Mouse (Mus musculus) layer of hippocampus, adult 11-12 months (tissue): ENCODE data around the gene Pirb.
"Not testable (repeated sequence)": the region's sequence is repeated elsewhere in the genome, so short reads cannot be mapped to it uniquely, and the experiment has no call there.

ENCODE experiments used
- DNase-seq: peaks from one replicate; pipeline ENCODE4 v3.0.0; 2022; ENCODE audit warnings: low spot score

The Pirb gene

GRCm38 (mm10) chr7:3720268-3720667 is at the start of gene Pirb:
TSS of gene Pirb (minus strand) at chr7:3720391.
- not testable (repeated sequence) for DNase-seq

GRCm38 (mm10) chr7:3732675-3733074 is 12.5 kb upstream of the Pirb start:
- DNase-seq, result not testable (repeated sequence)

- DNase-seq, result not testable (repeated sequence)
Observed at GRCm38 (mm10) chr7:3725459-3725858, 5.3 kb upstream of the Pirb start.

- peak; percentile 7 for DNase-seq
Observed at GRCm38 (mm10) chr7:3715249-3715648, 4.9 kb downstream of the Pirb start.

GRCm38 (mm10) chr7:3712264-3712942 is 7.8 kb downstream of the Pirb start:
- no peak for DNase-seq

- DNase-seq, result no peak
Observed at GRCm38 (mm10) chr7:3709000-3709399, 11.2 kb downstream of the Pirb start.

GRCm38 (mm10) chr7:3708447-3708980 is 11.7 kb downstream of the Pirb start:
- not testable (repeated sequence) for DNase-seq

- DNase-seq, result no peak
Observed at GRCm38 (mm10) chr7:3707568-3708413, 12.4 kb downstream of the Pirb start.

- no peak for DNase-seq
Observed at GRCm38 (mm10) chr7:3707027-3707426, 13.2 kb downstream of the Pirb start.

- no peak for DNase-seq
Observed at GRCm38 (mm10) chr7:3706343-3706934, 13.8 kb downstream of the Pirb start.

GRCm38 (mm10) chr7:3705911-3706310 is 14.3 kb downstream of the Pirb start:
- DNase-seq, result no peak

GRCm38 (mm10) chr7:3705461-3705860 is 14.7 kb downstream of the Pirb start:
- not testable (repeated sequence) for DNase-seq

GRCm38 (mm10) chr7:3704475-3704874 is 15.7 kb downstream of the Pirb start:
- no peak for DNase-seq

GRCm38 (mm10) chr7:3703879-3704441 is 16.2 kb downstream of the Pirb start, which contains the start of gene Rps9:
TSS of gene Rps9 (plus strand) at chr7:3703993.
- peak; percentile 98 for DNase-seq

GRCm38 (mm10) chr7:3703148-3703878 is 16.9 kb downstream of the Pirb start:
- DNase-seq, result no peak

GRCm38 (mm10) chr7:3698471-3698870 is 21.7 kb downstream of the Pirb start:
- no peak for DNase-seq

- DNase-seq, result not testable (repeated sequence)
Observed at GRCm38 (mm10) chr7:3694949-3695305, 25.3 kb downstream of the Pirb start.

- DNase-seq, result peak; percentile 66
Observed at GRCm38 (mm10) chr7:3694076-3694948, 25.9 kb downstream of the Pirb start.

- DNase-seq, result no peak
Observed at GRCm38 (mm10) chr7:3693809-3694075, 26.4 kb downstream of the Pirb start.

- peak; percentile 98 for DNase-seq
Observed at GRCm38 (mm10) chr7:3692987-3693808, 27.0 kb downstream of the Pirb start, which contains the start of gene Mboat7. TSS of gene Mboat7 (minus strand) at chr7:3693523.
